Comparison of ENCODE assay signal across 8 mouse cellular contexts in the genomic region with DNA sequence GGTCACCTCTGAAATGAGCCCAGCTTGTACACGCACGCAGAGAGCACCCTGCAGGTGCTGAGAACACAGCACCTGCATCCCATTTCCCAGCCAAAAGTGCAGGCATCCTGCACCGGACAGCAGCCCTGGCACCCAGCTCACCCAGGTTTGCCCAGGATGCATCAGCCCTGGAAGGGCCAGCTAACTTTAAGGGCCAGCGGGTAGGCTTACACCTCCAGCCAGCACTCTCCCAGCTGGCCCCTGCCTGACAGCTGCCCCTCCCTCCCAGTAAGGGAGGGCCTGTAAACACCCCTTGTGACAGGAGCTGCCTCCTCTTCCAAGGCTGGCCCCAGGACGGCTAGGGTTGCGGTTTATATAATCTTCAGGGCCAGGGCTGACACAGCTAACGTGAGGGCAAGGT. TPM values are rescaled to one million over a fixed set of nuclear protein-coding genes. Genes with fewer than 3 reads are reported as not detected.
DNase-seq lines count a peak whose midpoint lies in the region; TF ChIP-seq lines count a peak whose summit lies in the region.
"Had no signal": no experiment of that assay in that cellular context is flagged by ENCODE, and none has a peak within 500 bp of the region (broad histone marks: within the 10 kb centered on the region; RNA-seq: fewer than 3 reads in every experiment).

No protein-coding gene starts in this region.

- peak overlapping the region; percentile 60 for H3K27ac ChIP-seq in cerebellum, adult 2 months (ENCODE audit: insufficient read depth, low read length)
- H3K27ac ChIP-seq in midbrain, embryonic 10.5 days (replicated peaks): no peak overlapping the region

- WGBS in cerebellum, adult 2 months: 6% methylated on average over 7 of the region's 7 CpGs
- 43% methylated on average over 7 of the region's 7 CpGs for WGBS in midbrain, embryonic 10.5 days

- H3K9me3 ChIP-seq in midbrain, embryonic 10.5 days (replicated peaks): no peaks in the 10 kb centered on the region

- H3K4me3 ChIP-seq in cerebellum, adult 2 months (replicated peaks; ENCODE audit: insufficient read depth, low read depth, low read length): peak overlapping the region; percentile 62
- peak overlapping the region; percentile 92 for H3K4me3 ChIP-seq in midbrain, embryonic 10.5 days

- 0 out of 2 replicates have a peak, but pooled peaks cover 4% of the 10 kb centered on the region for H3K36me3 ChIP-seq in midbrain, embryonic 10.5 days

- peak; percentile 16; the same call in 1 of the 2 replicates for TF ChIP-seq POLR2A in cerebellum, adult 2 months (IDR thresholded peaks at IDR 0.05; ENCODE audit: borderline replicate concordance, insufficient read depth, low read length)

- no peak for TF ChIP-seq CTCF in cerebellum, adult 2 months (IDR thresholded peaks at IDR 0.05; ENCODE audit: borderline replicate concordance, insufficient read depth, low read depth, low read length)

- H3K4me1 ChIP-seq in cerebellum, adult 2 months (ENCODE audit: control insufficient read depth, insufficient read depth, low read length): peaks cover 42% of the 10 kb centered on the region
- H3K4me1 ChIP-seq in midbrain, embryonic 10.5 days: peaks cover 57% of the 10 kb centered on the region

- DNase-seq in brain, adult 2 months (ENCODE audit: low read depth, low spot score): peak; percentile 76
- peak; percentile 75 to 76 for DNase-seq in cerebellum, adult 2 months
- peak; percentile 46 for DNase-seq in gastrocnemius, postnatal 10 days
- no peak for DNase-seq in midbrain, embryonic 10.5 days (ENCODE audit: low spot score)
- DNase-seq in spleen, adult 12 weeks (ENCODE audit: low spot score): no peak
- DNase-seq in urinary bladder, postnatal 10 days (ENCODE audit: low spot score): no peak
- no peak for DNase-seq in right cerebral cortex, postnatal 36 days (ENCODE audit: low spot score in 2 of 2)
- DNase-seq: lung, postnatal 10 days had no signal

- H3K27me3 ChIP-seq in cerebellum, adult 2 months (ENCODE audit: control insufficient read depth, insufficient read depth, low read length): no peaks in the 10 kb centered on the region
- peaks cover 63% of the 10 kb centered on the region for H3K27me3 ChIP-seq in midbrain, embryonic 10.5 days (ENCODE audit: low read depth, poor library complexity, severe bottlenecking)

RNA-seq across cellular contexts. Expression of gene Wnk2, which starts 2.4 kb away (rescaled TPM):
- 73.2 and 78.3 TPM in 2 replicates for polyA plus RNA-seq in cerebellum, adult 2 months (2012; rRNA removed)
- total RNA-seq in gastrocnemius, postnatal 10 days (2021): 10 to 100 TPM; 55.7 to 60.7 TPM
- 4.3 and 6.9 TPM in 2 replicates for polyA plus RNA-seq in midbrain, embryonic 10.5 days (2016; fragmentation: Nextera tagmentation; extraction: Ambion mirVana)

RNA-seq across cellular contexts. Expression of gene Ninj1, which starts 41.9 kb away (rescaled TPM):
- 87.5 and 91.1 TPM in 2 replicates for polyA plus RNA-seq in cerebellum, adult 2 months (2012; rRNA removed)
- total RNA-seq in gastrocnemius, postnatal 10 days (2021): 10 to 100 TPM; 15.0 to 16.2 TPM
- polyA plus RNA-seq in midbrain, embryonic 10.5 days (2016; fragmentation: Nextera tagmentation; extraction: Ambion mirVana): 23.1 and 24.3 TPM in 2 replicates

Comparison
In these comparisons a context has a peak if more than half of its experiments do, and no peak if none do; other contexts are left out.
1. DNase-seq: peak in brain, adult 2 months (single experiment), cerebellum, adult 2 months (2 of 2) and gastrocnemius, postnatal 10 days (single experiment); none in midbrain, embryonic 10.5 days (single experiment), spleen, adult 12 weeks (single experiment), urinary bladder, postnatal 10 days (single experiment) and right cerebral cortex, postnatal 36 days (0 of 2).